Mouse (Mus musculus) neural tube, embryonic 14.5 days (tissue): ENCODE measurements around the gene Rps6kb2. TPM values are rescaled to one million over a fixed set of nuclear protein-coding genes. Genes with fewer than 3 reads are reported as not detected.
A peak's percentile ranks its signal among the peaks of the same experiment; 100 is the strongest.

Source experiments
- ATAC-seq: fragments of 200-750 bp; cut with Nextera tagmentation; 2 replicates; pipeline ENCODE4 v1.8.0; 2017; ENCODE audit warnings: low read depth, mild to moderate bottlenecking, moderate TSS enrichment, moderate library complexity
- H3K27ac ChIP-seq: fragments of 300-500 bp; sonication (generic); 2 replicates; pipeline ENCODE4 v1.5.1; 2014; ENCODE audit warnings: low read depth, mild to moderate bottlenecking, control low read depth, low read length, moderate library complexity, mixed read lengths
- H3K27me3 ChIP-seq: fragments of 300-500 bp; sonication (generic); 2 replicates; pipeline ENCODE4 v1.6.1; 2014; ENCODE audit warnings: low read length; ENCODE audit not compliant: control insufficient read depth, insufficient read depth
- H3K36me3 ChIP-seq: fragments of 300-500 bp; sonication (generic); 2 replicates; pipeline ENCODE4 v1.6.1; 2014; ENCODE audit warnings: low read length, mixed read lengths; ENCODE audit not compliant: control insufficient read depth, insufficient read depth
- H3K4me1 ChIP-seq: fragments of 300-500 bp; sonication (generic); 2 replicates; pipeline ENCODE4 v1.6.1; 2014; ENCODE audit warnings: low read length; ENCODE audit not compliant: control insufficient read depth, insufficient read depth
- H3K4me2 ChIP-seq: fragments of 300-500 bp; sonication (generic); 2 replicates; pipeline ENCODE4 v1.6.1; 2014; ENCODE audit warnings: mild to moderate bottlenecking, low read depth, low read length, control low read depth
- H3K4me3 ChIP-seq: fragments of 300-500 bp; sonication (generic); 2 replicates; pipeline ENCODE4 v1.5.1; 2014; ENCODE audit warnings: low read depth, low read length, control low read depth, mixed read lengths
- H3K9ac ChIP-seq: fragments of 300-500 bp; sonication (generic); replicated peaks from 2 replicates; pipeline ENCODE4 v1.6.1; 2014; ENCODE audit warnings: low read depth, mild to moderate bottlenecking, control low read depth, low read length, mixed read lengths
- H3K9me3 ChIP-seq: fragments of 300-500 bp; sonication (generic); 2 replicates; pipeline ENCODE4 v1.6.1; 2016; ENCODE audit warnings: low read length; ENCODE audit not compliant: control insufficient read depth
- WGBS: fragments of 180-500 bp; shearing (Covaris S2); extraction: QIAGEN DNeasy Blood & Tissue Kit; methylation state at CpG from one replicate; pipeline ENCODE4 v1.1.7; 2014; 5-methylcytosine and 5-hydroxymethylcytosine counted together
- polyA plus RNA-seq: library from polyadenylated mRNA; unstranded; fragments of >200 nt; fragmentation: Nextera tagmentation; extraction: Ambion mirVana; gene quantifications from 2 replicates; pipeline ENCODE4 v1.2.1, GENCODE M21; 2014

Rps6kb2 gene
- polyA plus RNA-seq, 1 experiment from 2014 or later, result 40.9 TPM

- Histone ChIP-seq H3K9ac (peak within 1 kb of the TSS; percentile 98), H3K27me3 (no peaks in the 10 kb centered on the region), H3K27ac (peak within 1 kb of the TSS; percentile 91), H3K4me1 (peaks cover 10% of the 10 kb centered on the region), H3K4me3 (peak within 1 kb of the TSS; percentile 80), H3K9me3 (no peaks in the 10 kb centered on the region), H3K36me3 (peaks cover 26% of the 10 kb centered on the region), H3K4me2 (peak within 1 kb of the TSS; percentile 97)
- peak; percentile 91 for ATAC-seq
- 7% methylated on average over 34 of the region's 47 CpGs for WGBS
Measured at GRCm38 (mm10) chr19:4191528-4192250, 28.5 kb upstream of the Rps6kb2 start, which contains the start of gene Ppp1ca. Gene Ppp1ca, plus strand, starts transcription at chr19:4192065.

DNA sequence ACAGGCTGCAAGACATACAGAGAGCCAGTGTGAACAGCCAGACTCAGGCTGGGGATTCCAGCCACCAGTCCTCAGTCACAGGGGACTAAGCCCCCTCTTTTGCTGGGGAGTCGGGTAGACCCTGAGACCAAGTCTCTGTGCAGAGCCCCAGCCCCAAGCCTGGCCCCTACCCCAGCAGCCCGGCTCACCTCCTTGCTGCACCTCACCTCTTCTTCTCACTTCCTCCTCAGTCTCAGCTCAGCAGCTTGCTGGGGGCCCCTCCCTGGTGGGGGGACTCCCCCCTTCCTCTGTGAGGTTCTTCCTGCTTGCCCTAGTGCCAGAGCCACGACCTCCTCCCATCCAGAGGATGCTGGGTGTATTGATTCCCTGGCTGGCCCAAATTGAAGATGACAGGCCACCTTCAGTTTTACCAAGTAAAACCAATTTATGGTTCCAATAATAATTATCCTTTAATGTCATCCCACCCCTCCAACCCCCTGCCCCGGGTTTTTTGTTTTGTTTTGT, 27.7 kb upstream of the Rps6kb2 start, which contains the start of gene Tbc1d10c:
TSS of gene Tbc1d10c (minus strand) at position 454 of the 504 bp plus-strand sequence.
- no peak for ATAC-seq
- peaks cover 10% of the 10 kb centered on the region for H3K4me1 ChIP-seq
- WGBS, result 54% methylated on average over 3 of the region's 4 CpGs

DNA sequence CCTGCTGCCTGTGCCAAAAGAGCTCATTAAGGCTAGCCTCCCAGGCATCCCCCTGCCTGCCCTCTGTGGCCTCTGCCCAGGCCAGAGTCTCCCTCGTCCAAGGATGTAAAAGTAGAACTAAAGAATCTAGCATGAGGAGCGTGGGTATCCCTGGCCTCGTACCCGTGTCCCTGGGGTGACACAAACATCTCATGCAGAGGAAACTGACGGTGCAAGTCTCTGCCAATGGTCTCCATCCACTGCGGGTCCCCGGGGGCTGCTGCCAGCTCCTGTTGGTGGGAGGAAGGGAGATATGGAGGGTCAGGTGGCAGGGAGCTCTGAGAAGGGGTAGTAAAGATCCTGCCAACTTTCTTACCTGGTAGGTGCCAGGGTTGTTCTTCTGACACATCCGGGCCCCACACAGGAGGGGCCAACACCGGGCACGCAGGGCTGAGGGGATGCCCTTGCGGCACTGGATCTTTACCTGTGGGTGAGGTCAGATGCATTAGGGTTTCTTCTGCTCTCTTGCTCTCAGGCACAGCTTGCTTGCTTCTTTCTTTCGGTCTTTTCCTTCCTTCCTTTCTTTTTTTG, 26.0 kb upstream of the Rps6kb2 start:
- H3K9ac ChIP-seq, result no peak overlapping the region
- no peak for ATAC-seq
- H3K27ac ChIP-seq, result no peak overlapping the region
- H3K4me3 ChIP-seq, result no peak overlapping the region
- no peaks in the 10 kb centered on the region for H3K27me3 ChIP-seq
- H3K4me2 ChIP-seq, result no peak overlapping the region
- WGBS, result 83% methylated on average over 12 of the region's 12 CpGs
- no peaks in the 10 kb centered on the region for H3K9me3 ChIP-seq
- peaks cover 7% of the 10 kb centered on the region for H3K36me3 ChIP-seq
- peaks cover 10% of the 10 kb centered on the region for H3K4me1 ChIP-seq

More for the DNA sequence above, 27.7 kb upstream of the Rps6kb2 start, which contains the start of gene Tbc1d10c:
- Histone ChIP-seq H3K36me3 (peaks cover 24% of the 10 kb centered on the region), H3K27ac (peak within 1 kb of the TSS; percentile 91), H3K4me2 (peak within 1 kb of the TSS; percentile 97), H3K4me3 (peak within 1 kb of the TSS; percentile 80), H3K27me3 (no peaks in the 10 kb centered on the region), H3K9ac (peak within 1 kb of the TSS; percentile 98), H3K9me3 (no peaks in the 10 kb centered on the region)

DNA sequence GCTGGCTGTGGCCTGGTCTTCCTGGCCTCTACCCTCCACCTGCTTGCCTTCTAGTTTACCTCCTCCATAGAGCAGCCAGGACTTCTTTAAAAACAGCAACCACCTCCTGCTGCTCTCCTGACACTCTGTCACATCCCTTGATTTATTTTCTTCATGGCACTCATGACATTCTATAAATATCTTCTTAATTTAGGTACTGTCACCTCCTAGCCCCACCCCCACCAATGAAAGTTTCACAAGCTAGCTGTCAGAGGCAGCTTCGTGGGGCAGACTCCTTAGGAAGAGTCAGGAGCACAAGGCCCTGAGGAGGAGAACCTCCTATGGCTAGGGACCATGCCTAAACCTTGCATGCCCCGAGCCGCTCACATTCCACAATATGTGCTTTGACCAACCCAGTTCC, 24.1 kb upstream of the Rps6kb2 start:
- H3K9ac ChIP-seq, result no peak overlapping the region
- no peaks in the 10 kb centered on the region for H3K36me3 ChIP-seq
- WGBS, result 80% methylated on average over 3 of the region's 3 CpGs
- H3K4me3 ChIP-seq, result no peak overlapping the region
- H3K4me1 ChIP-seq, result no peaks in the 10 kb centered on the region
- no peak for ATAC-seq
- H3K4me2 ChIP-seq, result no peak overlapping the region
- H3K27ac ChIP-seq, result no peak overlapping the region
- H3K27me3 ChIP-seq, result no peaks in the 10 kb centered on the region
- H3K9me3 ChIP-seq, result no peaks in the 10 kb centered on the region

DNA sequence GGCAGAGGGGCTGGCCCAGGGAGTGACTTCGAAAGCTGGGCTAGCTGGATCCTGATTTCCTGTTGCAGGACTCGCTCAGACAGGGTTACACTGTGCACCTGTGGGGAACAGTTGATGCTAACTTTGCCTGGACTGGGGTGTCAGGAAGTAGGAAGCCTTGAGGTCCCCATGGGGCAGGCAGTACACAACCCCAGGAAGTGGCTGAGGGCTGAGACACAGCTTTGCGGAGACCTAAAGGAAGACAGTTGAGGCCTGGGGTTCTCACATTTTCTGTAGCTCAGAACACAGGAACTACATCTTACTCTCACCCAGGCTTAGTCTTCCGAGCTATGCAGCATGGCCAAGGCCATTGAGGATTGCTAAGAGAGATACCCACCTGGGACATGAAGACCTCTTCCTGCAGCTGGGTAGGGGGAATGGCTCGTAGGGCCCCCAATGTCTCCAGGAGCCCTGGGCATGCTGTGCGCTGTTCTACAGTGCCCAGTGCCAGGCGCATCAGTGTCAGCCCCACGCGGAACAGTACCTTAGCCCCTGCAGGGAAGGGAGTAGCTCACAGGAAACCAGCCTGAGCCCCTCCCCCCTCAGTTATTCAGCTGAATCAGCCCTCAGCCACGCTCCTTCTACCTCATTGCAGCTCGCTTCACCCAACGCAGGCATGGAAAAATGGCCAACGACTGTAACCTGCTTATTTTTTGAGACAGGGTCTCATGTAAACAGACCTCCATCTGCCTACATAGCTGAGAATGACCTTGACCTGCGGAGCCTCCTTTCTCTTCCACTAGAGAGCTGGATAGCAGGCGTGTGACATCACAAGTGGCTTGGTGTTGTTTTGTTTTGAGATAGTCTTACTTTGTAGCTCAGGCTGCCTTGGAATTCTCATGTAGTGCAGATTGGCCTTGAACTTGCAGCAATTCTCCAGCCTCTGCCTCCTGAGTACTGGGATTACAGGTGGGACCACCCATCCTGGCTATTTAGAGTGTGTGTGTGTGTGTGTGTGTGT, 22.1 kb upstream of the Rps6kb2 start:
- Histone ChIP-seq H3K36me3 (no peaks in the 10 kb centered on the region), H3K9me3 (no peaks in the 10 kb centered on the region), H3K9ac (no peak overlapping the region), H3K4me2 (no peak overlapping the region), H3K4me3 (no peak overlapping the region), H3K27ac (no peak overlapping the region), H3K27me3 (no peaks in the 10 kb centered on the region), H3K4me1 (no peaks in the 10 kb centered on the region)
- ATAC-seq, result no peak
- WGBS, result 56% methylated on average over 15 of the region's 15 CpGs

GRCm38 (mm10) chr19:4183689-4184088, 20.5 kb upstream of the Rps6kb2 start:
- Histone ChIP-seq H3K4me2 (no peak overlapping the region), H3K36me3 (no peaks in the 10 kb centered on the region), H3K27me3 (no peaks in the 10 kb centered on the region), H3K9ac (no peak overlapping the region), H3K27ac (no peak overlapping the region), H3K4me3 (no peak overlapping the region), H3K9me3 (no peaks in the 10 kb centered on the region), H3K4me1 (no peaks in the 10 kb centered on the region)
- no peak for ATAC-seq
- 65% methylated on average over 2 of the region's 2 CpGs for WGBS

- Histone ChIP-seq H3K4me3 (no peak overlapping the region), H3K4me1 (no peaks in the 10 kb centered on the region), H3K27ac (no peak overlapping the region), H3K9ac (no peak overlapping the region), H3K9me3 (no peaks in the 10 kb centered on the region), H3K4me2 (no peak overlapping the region), H3K36me3 (no peaks in the 10 kb centered on the region), H3K27me3 (no peaks in the 10 kb centered on the region)
- ATAC-seq, result no peak
- 40% methylated on average over 3 of the region's 3 CpGs for WGBS
Measured at GRCm38 (mm10) chr19:4181892-4182291, 18.7 kb upstream of the Rps6kb2 start.

DNA sequence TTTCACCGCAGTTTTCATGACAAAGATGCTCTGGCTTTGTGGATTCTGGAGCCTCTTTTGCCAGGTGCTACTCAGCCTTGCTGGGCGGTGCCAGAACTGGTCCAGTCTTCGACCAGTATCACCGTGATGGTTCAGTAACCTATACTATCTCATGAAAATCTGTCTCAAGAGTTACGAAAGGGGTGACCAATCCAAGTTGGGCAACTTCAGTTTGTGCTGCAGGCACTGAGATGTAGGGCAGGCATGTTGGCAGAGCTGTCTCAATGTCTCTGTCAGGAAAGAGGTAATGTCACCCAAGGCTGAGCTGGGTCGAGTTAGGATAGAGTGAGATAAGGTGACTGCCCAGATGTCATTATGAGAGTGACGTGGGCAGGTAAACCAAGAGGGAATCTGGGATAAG, 17.3 kb upstream of the Rps6kb2 start:
- ATAC-seq, result no peak
- no peak overlapping the region for H3K9ac ChIP-seq
- no peak overlapping the region for H3K4me2 ChIP-seq
- H3K36me3 ChIP-seq, result no peaks in the 10 kb centered on the region
- 90% methylated on average over 7 of the region's 7 CpGs for WGBS
- no peaks in the 10 kb centered on the region for H3K9me3 ChIP-seq
- H3K27me3 ChIP-seq, result no peaks in the 10 kb centered on the region
- 0 out of 2 replicates have a peak, but pooled peaks cover 4% of the 10 kb centered on the region for H3K4me1 ChIP-seq
- no peak overlapping the region for H3K27ac ChIP-seq
- no peak overlapping the region for H3K4me3 ChIP-seq
